Mouse (Mus musculus): ENCODE data around the gene Apba2. TPM values are rescaled to one million over a fixed set of nuclear protein-coding genes. Genes with fewer than 3 reads are reported as not detected.

Gene Apba2
- polyA plus RNA-seq, 1 experiment = not detected

DNA sequence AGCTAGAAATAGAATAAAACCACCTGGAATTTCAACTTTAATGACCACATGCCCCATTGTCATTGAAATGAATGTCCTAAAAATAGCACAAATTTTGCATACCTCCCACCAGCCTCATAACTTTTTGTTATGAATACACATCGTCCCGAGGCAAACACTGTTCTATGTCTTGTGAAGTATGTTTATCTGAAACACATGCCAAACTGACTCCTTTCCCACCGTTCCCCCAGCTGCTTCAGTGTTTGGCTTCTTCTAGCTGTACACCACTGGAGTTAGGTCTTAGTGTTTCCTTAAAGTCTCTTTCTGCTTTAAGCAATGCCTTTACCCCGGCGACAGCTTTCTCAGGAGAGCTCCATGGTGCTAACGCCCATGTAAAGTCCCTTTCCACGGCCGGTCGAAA is 289.6 kb downstream of the Apba2 start:
- Histone ChIP-seq H3K27me3 (ENCODE audit: control insufficient read depth, insufficient read depth, insufficient read length) (no peaks in the 10 kb centered on the region), H3ac (ENCODE audit: control insufficient read depth, insufficient read length, low read depth) (no peak overlapping the region), H3K36me3 (ENCODE audit: control insufficient read depth, insufficient read depth) (no peaks in the 10 kb centered on the region), H3K4me3 (ENCODE audit: insufficient read depth, poor library complexity, severe bottlenecking) (no peak overlapping the region), H3K79me3 (ENCODE audit: low read depth) (no peaks in the 10 kb centered on the region), H3K79me2 (ENCODE audit: control insufficient read depth, insufficient read depth) (no peaks in the 10 kb centered on the region)
- no peak for TF ChIP-seq CTCF (IDR thresholded peaks at IDR 0.05; ENCODE audit: control insufficient read depth, insufficient read depth, insufficient read length)
- TF ChIP-seq USF1 (IDR thresholded peaks at IDR 0.05; ENCODE audit: low read depth) = no peak
- no peak for TF ChIP-seq MAX (IDR thresholded peaks at IDR 0.05)
- no peak for TF ChIP-seq MYOG (IDR thresholded peaks at IDR 0.05; ENCODE audit: control insufficient read depth, extremely low read depth, insufficient read length)
- TF ChIP-seq CEBPB (IDR thresholded peaks at IDR 0.05; ENCODE audit: low read depth) = no peak
- no peak for TF ChIP-seq MYOD1 (IDR thresholded peaks at IDR 0.05; ENCODE audit: control insufficient read depth, insufficient read length, low read depth)
- no peak for TF ChIP-seq FOSL1 (IDR thresholded peaks at IDR 0.05; ENCODE audit: insufficient read depth, low read length, poor library complexity, severe bottlenecking)

DNA sequence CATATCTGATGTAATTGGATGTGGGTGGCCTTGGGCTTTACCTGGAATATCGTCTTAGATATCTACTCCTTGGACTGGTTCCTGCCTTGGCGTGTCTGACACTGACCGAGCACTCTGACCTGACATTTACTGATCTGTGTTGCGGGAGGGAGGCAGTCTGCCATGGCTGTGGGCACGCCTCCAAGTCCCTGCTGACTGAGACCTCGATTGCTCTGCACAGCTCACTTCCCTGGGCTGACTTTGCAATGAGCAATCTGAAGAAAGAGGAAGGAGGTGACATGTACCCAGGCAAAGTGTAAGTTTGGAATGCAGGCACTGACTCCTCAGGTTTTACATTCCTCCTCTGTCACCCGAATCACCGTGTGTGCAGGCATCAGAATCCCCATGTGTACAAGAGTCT is 290.5 kb downstream of the Apba2 start:
- Histone ChIP-seq H3K79me3 (ENCODE audit: low read depth) (no peaks in the 10 kb centered on the region), H3K4me3 (ENCODE audit: insufficient read depth, poor library complexity, severe bottlenecking) (no peak overlapping the region), H3K79me2 (ENCODE audit: control insufficient read depth, insufficient read depth) (no peaks in the 10 kb centered on the region), H3ac (ENCODE audit: control insufficient read depth, insufficient read length, low read depth) (no peak overlapping the region), H3K36me3 (ENCODE audit: control insufficient read depth, insufficient read depth) (no peaks in the 10 kb centered on the region), H3K27me3 (ENCODE audit: control insufficient read depth, insufficient read depth, insufficient read length) (no peaks in the 10 kb centered on the region)
- TF ChIP-seq USF1 (IDR thresholded peaks at IDR 0.05; ENCODE audit: low read depth) (no peak), MYOG (IDR thresholded peaks at IDR 0.05; ENCODE audit: control insufficient read depth, extremely low read depth, insufficient read length) (no peak), MAX (IDR thresholded peaks at IDR 0.05) (no peak), FOSL1 (IDR thresholded peaks at IDR 0.05; ENCODE audit: insufficient read depth, low read length, poor library complexity, severe bottlenecking) (no peak), MYOD1 (IDR thresholded peaks at IDR 0.05; ENCODE audit: control insufficient read depth, insufficient read length, low read depth) (no peak), CEBPB (IDR thresholded peaks at IDR 0.05; ENCODE audit: low read depth) (no peak), CTCF (IDR thresholded peaks at IDR 0.05; ENCODE audit: control insufficient read depth, insufficient read depth, insufficient read length) (no peak)

DNA sequence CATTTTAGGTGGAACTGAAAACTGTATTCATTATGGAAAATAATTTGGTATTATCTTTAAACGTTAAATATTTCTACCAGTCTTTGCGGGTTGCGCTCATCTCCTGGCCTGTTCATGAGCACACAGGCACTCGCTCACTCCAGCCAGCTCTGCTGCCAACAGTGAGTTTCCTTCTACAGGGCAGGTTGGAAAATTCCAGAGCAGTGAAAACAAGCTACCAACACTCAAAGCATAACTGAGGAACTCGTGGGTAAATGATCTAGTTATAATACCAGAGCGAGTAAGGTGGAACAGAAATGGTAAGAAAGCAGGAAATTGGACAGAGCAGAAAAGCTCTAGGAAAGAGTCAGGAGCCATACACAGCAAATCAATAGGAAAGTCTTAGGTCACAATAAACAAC is 294.0 kb downstream of the Apba2 start:
- no peak for TF ChIP-seq CEBPB (IDR thresholded peaks at IDR 0.05; ENCODE audit: low read depth)
- TF ChIP-seq USF1 (IDR thresholded peaks at IDR 0.05; ENCODE audit: low read depth) = no peak
- no peak for TF ChIP-seq MYOD1 (IDR thresholded peaks at IDR 0.05; ENCODE audit: control insufficient read depth, insufficient read length, low read depth)
- no peak for TF ChIP-seq MAX (IDR thresholded peaks at IDR 0.05)
- no peak for TF ChIP-seq MYOG (IDR thresholded peaks at IDR 0.05; ENCODE audit: control insufficient read depth, extremely low read depth, insufficient read length)
- no peak for TF ChIP-seq FOSL1 (IDR thresholded peaks at IDR 0.05; ENCODE audit: insufficient read depth, low read length, poor library complexity, severe bottlenecking)
- no peak for TF ChIP-seq CTCF (IDR thresholded peaks at IDR 0.05; ENCODE audit: control insufficient read depth, insufficient read depth, insufficient read length)
- no peaks in the 10 kb centered on the region for H3K36me3 ChIP-seq (ENCODE audit: control insufficient read depth, insufficient read depth)
- no peak overlapping the region for H3K4me3 ChIP-seq (ENCODE audit: insufficient read depth, poor library complexity, severe bottlenecking)
- no peaks in the 10 kb centered on the region for H3K79me2 ChIP-seq (ENCODE audit: control insufficient read depth, insufficient read depth)
- H3K79me3 ChIP-seq (ENCODE audit: low read depth) = no peaks in the 10 kb centered on the region
- no peak overlapping the region for H3ac ChIP-seq (ENCODE audit: control insufficient read depth, insufficient read length, low read depth)
- H3K27me3 ChIP-seq (ENCODE audit: control insufficient read depth, insufficient read depth, insufficient read length) = no peaks in the 10 kb centered on the region

Other genes starting within 250 kb of the Apba2 start
- 9.4 TPM for gene Mtmr10, start 214.1 kb upstream of the Apba2 start, polyA plus RNA-seq (2012; fragmentation: generic; extraction: Trizol)
- gene Fan1, start 127.6 kb upstream of the Apba2 start, polyA plus RNA-seq (2012; fragmentation: generic; extraction: Trizol) = 1.6 TPM
- 9.3 TPM for gene Mphosph10, start 109.4 kb upstream of the Apba2 start, polyA plus RNA-seq (2012; fragmentation: generic; extraction: Trizol)
- gene Mcee, start 109.1 kb upstream of the Apba2 start, polyA plus RNA-seq (2012; fragmentation: generic; extraction: Trizol) = 6.9 TPM